Mouse (Mus musculus): ENCODE measurements around the gene Spryd4. TPM values are rescaled to one million over a fixed set of nuclear protein-coding genes. Genes with fewer than 3 reads are reported as not detected.

Spryd4 gene
- total and polyA plus RNA-seq, 3 experiments, result 17.2 to 19.6 TPM; not detected in 1

DNA sequence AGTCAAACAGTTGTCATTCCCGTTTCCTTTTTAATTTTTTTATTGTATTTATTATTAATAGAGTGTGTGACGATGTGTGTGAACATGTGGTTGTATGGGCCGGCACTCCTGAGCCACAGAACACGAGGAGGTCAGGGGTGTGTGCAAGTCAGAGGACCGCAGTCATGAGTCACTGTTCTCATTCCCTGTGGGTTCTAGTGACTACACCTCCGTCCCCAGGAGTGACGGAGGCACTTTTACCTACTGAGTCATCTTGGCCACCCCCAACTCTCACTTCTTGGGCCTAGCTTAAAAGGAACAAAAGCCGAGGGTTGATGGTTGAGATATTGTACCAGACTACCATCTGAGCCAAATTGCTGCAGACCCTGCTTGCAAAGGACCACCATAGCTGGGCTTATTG lies 44.7 kb upstream of the Spryd4 start:
- DNase-seq (ENCODE audit: low read depth, low spot score), result no peak
- peaks cover 0 to 2% of the 10 kb centered on the region in 2 experiments for H3K36me3 ChIP-seq (ENCODE audit: control insufficient read depth in 1 of 2, insufficient read depth in 2 of 2, low read length in 2 of 2)
- no peaks in the 10 kb centered on the region for H3K79me2 ChIP-seq (ENCODE audit: control insufficient read depth, insufficient read depth, low read length, poor library complexity)
- H3K27ac ChIP-seq (ENCODE audit: control insufficient read depth, low read depth, low read length), result no peak overlapping the region
- TF ChIP-seq ETS1 (IDR thresholded peaks at IDR 0.05; ENCODE audit: low read depth, low read length), result no peak
- TF ChIP-seq USF2 (IDR thresholded peaks at IDR 0.05; ENCODE audit: borderline replicate concordance in 1 of 2, insufficient read depth in 1 of 2, low read depth in 1 of 2, low read length in 2 of 2), result no peak
- TF ChIP-seq CHD2 (IDR thresholded peaks at IDR 0.05; ENCODE audit: low read length), result no peak
- TF ChIP-seq POLR2A (IDR thresholded peaks at IDR 0.05; ENCODE audit: control insufficient read depth in 1 of 2, insufficient read depth in 1 of 2, low read depth in 1 of 2, low read length in 2 of 2, poor library complexity in 1 of 2), result no peak
- no peak for TF ChIP-seq TBP (IDR thresholded peaks at IDR 0.05; ENCODE audit: low read depth, low read length)
- TF ChIP-seq JUND (IDR thresholded peaks at IDR 0.05; ENCODE audit: low read depth, low read length), result no peak
- no peak for TF ChIP-seq EP300 (IDR thresholded peaks at IDR 0.05; ENCODE audit: low read depth in 1 of 2, low read length in 2 of 2)
- TF ChIP-seq SIN3A (IDR thresholded peaks at IDR 0.05; ENCODE audit: low read length), result no peak
- no peak for TF ChIP-seq MYB (IDR thresholded peaks at IDR 0.05; ENCODE audit: low read depth, low read length)
- TF ChIP-seq CTCF (IDR thresholded peaks at IDR 0.05 in 2 of 3, conservative IDR thresholded peaks at IDR 0.05 in 1 of 3; ENCODE audit: control insufficient read depth in 1 of 3, insufficient read depth in 1 of 3, low read depth in 2 of 3, low read length in 3 of 3, poor library complexity in 1 of 3, severe bottlenecking in 1 of 3), result no peak
- no peak for TF ChIP-seq NRF1 (IDR thresholded peaks at IDR 0.05; ENCODE audit: insufficient read depth, low read depth, low read length, poor library complexity, severe bottlenecking)
- TF ChIP-seq NELFE (IDR thresholded peaks at IDR 0.05; ENCODE audit: low read depth, low read length), result no peak
- TF ChIP-seq MAX (IDR thresholded peaks at IDR 0.05; ENCODE audit: low read length), result no peak
- no peak for TF ChIP-seq CHD1 (IDR thresholded peaks at IDR 0.05; ENCODE audit: low read depth, low read length)
- TF ChIP-seq POLR2AphosphoS2 (IDR thresholded peaks at IDR 0.05; ENCODE audit: low read length), result no peak
- no peak for TF ChIP-seq TCF12 (IDR thresholded peaks at IDR 0.05; ENCODE audit: low read depth, low read length)
- no peak for TF ChIP-seq TAL1 (IDR thresholded peaks at IDR 0.05; ENCODE audit: low read length)
- no peak for TF ChIP-seq MAZ (IDR thresholded peaks at IDR 0.05; ENCODE audit: low read depth, low read length)
- H3K9me3 ChIP-seq (replicated peaks; ENCODE audit: insufficient read depth, low read length), result no peaks in the 10 kb centered on the region
- no peak overlapping the region for H3K9ac ChIP-seq (ENCODE audit: control insufficient read depth, low read depth, low read length, poor library complexity, severe bottlenecking)
- peaks cover 0 to 8% of the 10 kb centered on the region in 2 experiments; a peak in 3 of 4 replicates for H3K4me1 ChIP-seq (ENCODE audit: control insufficient read depth in 1 of 2, insufficient read depth in 2 of 2, low read length in 2 of 2)
- no peak overlapping the region for H3K4me3 ChIP-seq (ENCODE audit: control insufficient read depth in 1 of 2, insufficient read depth in 1 of 2, low read depth in 2 of 2, low read length in 2 of 2)
- H3K27me3 ChIP-seq (ENCODE audit: control insufficient read depth in 1 of 2, insufficient read depth in 2 of 2, low read length in 2 of 2), result no peaks in the 10 kb centered on the region

DNA sequence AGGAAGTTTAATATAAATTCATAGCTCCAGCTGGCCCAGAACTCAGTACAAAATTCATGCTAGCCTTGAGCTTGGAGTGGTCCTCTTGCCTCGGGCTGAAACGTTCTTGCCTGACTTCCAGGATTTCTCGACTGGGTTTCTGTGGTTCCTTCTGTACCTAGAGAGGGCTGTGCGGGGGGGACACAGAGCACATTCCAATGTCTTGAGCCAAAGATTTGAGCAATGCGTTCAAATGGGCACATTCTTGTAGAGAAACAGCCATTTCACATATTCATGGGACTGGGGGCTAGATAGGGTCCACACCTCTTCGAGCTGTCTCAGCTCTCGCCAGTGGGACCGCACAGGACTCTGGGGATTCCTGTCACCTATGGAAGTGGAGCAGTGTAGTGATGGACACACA lies 44.3 kb upstream of the Spryd4 start:
- Histone ChIP-seq H3K27ac (ENCODE audit: control insufficient read depth, low read depth, low read length) (no peak overlapping the region), H3K4me3 (ENCODE audit: control insufficient read depth in 1 of 2, insufficient read depth in 1 of 2, low read depth in 2 of 2, low read length in 2 of 2) (no peak overlapping the region), H3K9ac (ENCODE audit: control insufficient read depth, low read depth, low read length, poor library complexity, severe bottlenecking) (no peak overlapping the region), H3K36me3 (ENCODE audit: control insufficient read depth in 1 of 2, insufficient read depth in 2 of 2, low read length in 2 of 2) (peaks cover 0 to 2% of the 10 kb centered on the region in 2 experiments), H3K4me1 (ENCODE audit: control insufficient read depth in 1 of 2, insufficient read depth in 2 of 2, low read length in 2 of 2) (peaks cover 0 to 8% of the 10 kb centered on the region in 2 experiments; a peak in 3 of 4 replicates), H3K9me3 (replicated peaks; ENCODE audit: insufficient read depth, low read length) (no peaks in the 10 kb centered on the region), H3K27me3 (ENCODE audit: control insufficient read depth in 1 of 2, insufficient read depth in 2 of 2, low read length in 2 of 2) (no peaks in the 10 kb centered on the region), H3K79me2 (ENCODE audit: control insufficient read depth, insufficient read depth, low read length, poor library complexity) (no peaks in the 10 kb centered on the region)
- no peak for DNase-seq (ENCODE audit: low read depth, low spot score)
- no peak for TF ChIP-seq UBTF (IDR thresholded peaks at IDR 0.05; ENCODE audit: borderline replicate concordance, insufficient read depth, low read depth, low read length)
- TF ChIP-seq SMC3 (IDR thresholded peaks at IDR 0.05; ENCODE audit: low read depth, low read length), result no peak
- TF ChIP-seq CHD2 (IDR thresholded peaks at IDR 0.05; ENCODE audit: low read length), result no peak
- TF ChIP-seq NRF1 (IDR thresholded peaks at IDR 0.05; ENCODE audit: insufficient read depth, low read depth, low read length, poor library complexity, severe bottlenecking), result no peak
